Mouse (Mus musculus) spleen, adult 2 months (tissue): ENCODE measurements at regions not wholly inside any gene's neighbourhood (a gene's known extent, or its start where the extent isn't known, plus 50 kb on each side); places are given as distances from the start of the nearest gene placed in this dataset.

ENCODE experiments used
- CTCF ChIP-seq: fragments of 200-500 bp; IDR thresholded peaks from 2 replicates; pipeline ENCODE4 v1.5.1; 2011; ENCODE audit warnings: mild to moderate bottlenecking, inconsistent platforms; ENCODE audit not compliant: insufficient read depth, insufficient read length, insufficient replicate concordance; ENCODE audit errors: extremely low read depth
- POLR2A ChIP-seq: fragments of 200-500 bp; IDR thresholded peaks from 2 replicates; pipeline ENCODE4 v1.6.1; 2011; ENCODE audit warnings: low read depth, low read length, inconsistent platforms

- TF ChIP-seq POLR2A (no peak), CTCF (no peak)
Measured at GRCm38 (mm10) chr9:33814739-33815368, 670.8 kb upstream of the Kirrel3 start.
